Mouse (Mus musculus): ENCODE measurements around the gene Taok3. TPM values are rescaled to one million over a fixed set of nuclear protein-coding genes. Genes with fewer than 3 reads are reported as not detected.

Taok3 gene
- polyA plus RNA-seq, 1 experiment from 2014 or later = 47.0 TPM

DNA sequence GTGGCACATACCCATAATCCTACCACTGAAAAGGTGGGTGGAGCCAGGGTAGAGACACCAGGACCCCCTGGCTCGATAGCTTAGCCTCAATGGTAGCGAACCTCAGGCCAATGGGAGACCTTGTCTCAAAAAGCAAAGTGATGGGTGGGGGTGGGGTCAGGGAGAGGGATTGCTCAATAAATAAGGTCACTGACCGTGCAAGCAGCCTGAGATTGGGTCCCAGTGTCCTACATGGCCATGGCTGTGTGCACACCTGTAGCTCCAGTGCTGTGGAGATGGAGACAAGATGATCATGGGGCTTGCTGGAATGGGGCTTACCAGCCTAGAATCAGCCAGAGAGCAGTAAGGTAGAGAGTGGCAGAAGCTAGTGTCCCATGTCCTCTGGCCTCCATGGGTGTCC, 131.8 kb downstream of the Taok3 start:
- Histone ChIP-seq H3K27me3 (no peaks in the 10 kb centered on the region), H3K4me3 (no peak overlapping the region), H3K9ac (no peak overlapping the region), H3K9me3 (no peaks in the 10 kb centered on the region), H3K27ac (no peak overlapping the region), H3K4me1 (replicated peaks) (peaks cover 9% of the 10 kb centered on the region), H3K36me3 (peaks cover 63% of the 10 kb centered on the region), H3K4me2 (no peak overlapping the region)
- 90% methylated on average over 3 of the region's 3 CpGs for WGBS
- no peak for ATAC-seq (ENCODE audit: low FRiP score)

DNA sequence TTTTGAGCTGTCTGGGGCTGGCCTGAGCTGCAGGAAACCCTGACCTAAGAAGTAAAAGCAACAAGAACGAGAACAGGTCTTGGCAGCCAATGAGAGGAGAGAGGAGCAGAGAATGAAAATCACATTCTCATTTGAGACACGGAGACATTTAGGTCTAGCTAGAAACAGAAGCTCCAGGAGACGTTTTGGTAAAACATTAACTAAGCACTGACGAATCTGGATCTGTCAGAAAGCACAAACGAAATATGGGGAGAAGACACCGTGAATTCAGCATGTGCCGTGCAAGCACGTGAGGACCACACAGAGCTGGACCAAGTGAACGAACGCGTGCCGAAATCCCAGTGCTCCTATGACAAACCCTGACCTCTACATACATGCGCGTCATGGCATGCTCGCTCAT, 138.3 kb downstream of the Taok3 start:
- no peak overlapping the region for H3K27ac ChIP-seq
- no peak overlapping the region for H3K9ac ChIP-seq
- H3K4me3 ChIP-seq = no peak overlapping the region
- no peaks in the 10 kb centered on the region for H3K9me3 ChIP-seq
- H3K36me3 ChIP-seq = peaks cover 97% of the 10 kb centered on the region
- 93% methylated on average over 15 of the region's 15 CpGs for WGBS
- H3K4me1 ChIP-seq (replicated peaks) = no peaks in the 10 kb centered on the region
- no peak for ATAC-seq (ENCODE audit: low FRiP score)
- H3K27me3 ChIP-seq = no peaks in the 10 kb centered on the region
- no peak overlapping the region for H3K4me2 ChIP-seq

DNA sequence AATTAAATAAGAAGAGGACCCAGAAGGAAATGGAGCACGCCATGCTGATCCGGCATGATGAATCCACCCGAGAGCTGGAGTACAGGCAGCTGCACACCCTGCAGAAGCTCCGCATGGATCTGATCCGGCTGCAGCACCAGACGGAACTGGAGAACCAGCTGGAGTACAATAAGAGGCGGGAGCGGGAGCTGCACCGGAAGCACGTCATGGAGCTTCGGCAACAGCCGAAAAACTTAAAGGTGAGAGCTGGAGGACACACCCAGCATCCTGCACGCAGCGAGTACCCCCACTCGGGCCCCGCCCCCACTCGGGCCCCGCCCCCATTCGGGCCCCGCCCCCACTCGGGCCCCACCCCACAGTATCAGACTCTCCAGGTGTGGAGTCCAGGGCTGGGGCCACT, 143.6 kb downstream of the Taok3 start:
- 84% methylated on average over 21 of the region's 21 CpGs for WGBS
- Histone ChIP-seq H3K9ac (no peak overlapping the region), H3K9me3 (peaks cover 5% of the 10 kb centered on the region), H3K4me3 (no peak overlapping the region), H3K27me3 (no peaks in the 10 kb centered on the region), H3K4me2 (no peak overlapping the region), H3K27ac (no peak overlapping the region), H3K4me1 (replicated peaks) (no peaks in the 10 kb centered on the region), H3K36me3 (peaks cover 88% of the 10 kb centered on the region)
- no peak for ATAC-seq (ENCODE audit: low FRiP score)

DNA sequence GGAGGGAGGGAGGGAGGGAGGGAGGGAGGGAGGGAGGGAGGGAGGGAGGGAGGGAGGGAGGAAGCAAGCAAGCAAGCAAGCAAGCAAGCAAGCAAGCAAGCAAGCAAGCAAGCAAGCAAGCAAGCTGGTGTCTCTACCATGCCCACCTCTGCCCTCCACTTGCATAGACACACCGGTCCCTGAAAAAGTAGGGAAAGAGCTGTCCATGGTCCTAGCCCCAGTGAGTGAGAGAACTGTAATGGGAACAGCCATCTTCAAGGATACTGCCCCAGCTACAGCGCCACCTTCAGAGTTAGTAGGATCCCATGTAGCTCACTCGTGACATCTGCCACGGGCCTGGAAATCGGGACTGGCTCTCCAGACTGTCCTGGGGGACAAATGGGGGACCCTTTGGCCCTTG, 144.8 kb downstream of the Taok3 start:
- no peak overlapping the region for H3K4me2 ChIP-seq
- H3K9me3 ChIP-seq = peaks cover 5% of the 10 kb centered on the region
- WGBS = 47% methylated on average over 5 of the region's 5 CpGs
- H3K9ac ChIP-seq = no peak overlapping the region
- no peak overlapping the region for H3K27ac ChIP-seq
- peaks cover 87% of the 10 kb centered on the region for H3K36me3 ChIP-seq
- no peak overlapping the region for H3K4me3 ChIP-seq
- ATAC-seq (ENCODE audit: low FRiP score) = no peak
- no peaks in the 10 kb centered on the region for H3K4me1 ChIP-seq (replicated peaks)
- H3K27me3 ChIP-seq = no peaks in the 10 kb centered on the region

DNA sequence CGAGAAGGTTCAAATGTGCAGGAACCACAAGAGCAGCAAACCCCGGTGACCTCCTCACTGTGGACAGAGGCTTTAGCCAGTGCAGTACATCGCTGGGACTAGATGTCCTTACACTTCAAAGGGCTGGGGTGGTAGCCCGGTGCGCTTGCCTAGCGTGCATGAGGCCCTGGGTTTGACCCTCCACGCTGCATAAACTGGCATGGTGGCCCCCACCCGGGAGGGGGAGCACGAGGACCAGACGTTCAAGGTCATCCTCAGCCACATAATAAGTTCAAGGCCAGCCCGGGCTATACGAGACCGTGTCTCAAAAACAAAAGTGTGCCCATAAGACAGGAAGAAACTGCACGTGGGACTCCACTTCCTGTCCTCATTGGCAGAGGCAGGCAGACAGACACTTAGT, 148.0 kb downstream of the Taok3 start:
- 87% methylated on average over 14 of the region's 14 CpGs for WGBS
- Histone ChIP-seq H3K9me3 (peaks cover 5% of the 10 kb centered on the region), H3K4me1 (replicated peaks) (no peaks in the 10 kb centered on the region), H3K27ac (no peak overlapping the region), H3K27me3 (no peaks in the 10 kb centered on the region), H3K9ac (no peak overlapping the region), H3K4me3 (no peak overlapping the region), H3K4me2 (no peak overlapping the region), H3K36me3 (peaks cover 75% of the 10 kb centered on the region)
- ATAC-seq (ENCODE audit: low FRiP score) = no peak

DNA sequence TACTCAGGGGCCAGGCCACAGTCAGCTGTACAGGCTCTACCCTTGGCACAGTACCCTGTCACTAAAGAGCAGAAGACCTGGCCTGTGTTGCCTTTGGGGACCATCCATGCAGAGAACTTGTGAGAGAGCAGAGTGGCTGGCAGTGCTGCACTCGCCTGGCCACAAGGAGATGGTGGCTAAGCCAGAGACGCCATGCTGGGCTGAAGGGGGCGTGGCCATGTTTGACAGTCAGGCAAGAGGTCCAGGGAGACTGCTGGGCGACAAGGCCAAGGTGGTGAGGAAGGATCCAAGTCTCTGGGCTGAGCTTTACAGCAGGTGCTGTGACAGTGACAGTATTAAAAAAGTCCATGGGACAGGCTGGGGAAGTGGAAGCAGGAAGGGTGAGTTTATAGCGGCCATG, 148.8 kb downstream of the Taok3 start:
- H3K27ac ChIP-seq = no peak overlapping the region
- no peaks in the 10 kb centered on the region for H3K27me3 ChIP-seq
- no peaks in the 10 kb centered on the region for H3K4me1 ChIP-seq (replicated peaks)
- no peak overlapping the region for H3K4me3 ChIP-seq
- WGBS = 40% methylated on average over 5 of the region's 5 CpGs
- no peak for ATAC-seq (ENCODE audit: low FRiP score)
- peaks cover 70% of the 10 kb centered on the region for H3K36me3 ChIP-seq
- no peak overlapping the region for H3K4me2 ChIP-seq
- H3K9ac ChIP-seq = no peak overlapping the region
- H3K9me3 ChIP-seq = peaks cover 1% of the 10 kb centered on the region

DNA sequence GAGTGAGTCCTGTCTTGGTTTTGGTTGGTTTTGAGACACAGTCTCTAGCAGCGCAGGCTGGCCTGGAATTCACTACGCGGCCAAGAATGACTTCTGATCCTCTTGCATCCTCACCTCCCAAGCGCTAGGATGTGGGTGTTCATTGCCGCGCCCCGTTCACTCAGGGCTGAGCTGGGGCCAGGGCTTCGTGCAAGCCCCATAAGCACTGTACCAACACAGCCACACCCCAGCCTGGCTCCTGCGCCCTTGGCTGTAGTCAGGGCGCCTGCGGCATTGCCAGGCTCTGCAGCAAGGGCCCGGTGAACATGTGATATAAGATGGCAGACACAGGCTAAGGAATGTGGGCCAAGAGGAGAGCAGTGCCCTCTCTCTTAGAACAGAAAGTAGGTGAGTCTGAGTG, 149.5 kb downstream of the Taok3 start:
- peaks cover 64% of the 10 kb centered on the region for H3K36me3 ChIP-seq
- WGBS = 93% methylated on average over 12 of the region's 12 CpGs
- no peaks in the 10 kb centered on the region for H3K4me1 ChIP-seq (replicated peaks)
- no peaks in the 10 kb centered on the region for H3K9me3 ChIP-seq
- no peak for ATAC-seq (ENCODE audit: low FRiP score)
- H3K27ac ChIP-seq = no peak overlapping the region
- no peaks in the 10 kb centered on the region for H3K27me3 ChIP-seq
- H3K4me2 ChIP-seq = no peak overlapping the region
- H3K4me3 ChIP-seq = no peak overlapping the region
- H3K9ac ChIP-seq = no peak overlapping the region

DNA sequence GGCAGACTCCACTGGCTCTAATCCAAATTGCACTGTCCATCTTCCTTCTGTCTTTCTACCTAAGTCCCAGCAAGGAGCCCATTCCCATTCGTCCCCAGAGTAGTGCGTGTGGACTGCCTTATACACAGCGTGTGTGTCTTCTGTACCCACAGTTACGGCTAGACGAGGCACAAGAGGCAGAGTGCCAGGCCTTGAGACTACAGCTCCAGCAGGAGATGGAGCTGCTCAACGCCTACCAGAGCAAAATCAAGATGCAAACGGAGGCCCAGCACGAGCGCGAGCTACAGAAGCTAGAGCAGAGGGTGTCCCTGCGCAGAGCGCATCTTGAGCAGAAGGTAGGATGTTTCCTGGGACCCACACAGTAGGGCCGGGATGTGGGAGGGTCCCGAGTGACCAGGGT, 152.0 kb downstream of the Taok3 start:
- H3K4me3 ChIP-seq = no peak overlapping the region
- no peak overlapping the region for H3K4me2 ChIP-seq
- no peaks in the 10 kb centered on the region for H3K27me3 ChIP-seq
- no peak for ATAC-seq (ENCODE audit: low FRiP score)
- H3K4me1 ChIP-seq (replicated peaks) = no peaks in the 10 kb centered on the region
- WGBS = 86% methylated on average over 14 of the region's 14 CpGs
- H3K9me3 ChIP-seq = no peaks in the 10 kb centered on the region
- H3K27ac ChIP-seq = no peak overlapping the region
- H3K36me3 ChIP-seq = peaks cover 41% of the 10 kb centered on the region
- no peak overlapping the region for H3K9ac ChIP-seq

DNA sequence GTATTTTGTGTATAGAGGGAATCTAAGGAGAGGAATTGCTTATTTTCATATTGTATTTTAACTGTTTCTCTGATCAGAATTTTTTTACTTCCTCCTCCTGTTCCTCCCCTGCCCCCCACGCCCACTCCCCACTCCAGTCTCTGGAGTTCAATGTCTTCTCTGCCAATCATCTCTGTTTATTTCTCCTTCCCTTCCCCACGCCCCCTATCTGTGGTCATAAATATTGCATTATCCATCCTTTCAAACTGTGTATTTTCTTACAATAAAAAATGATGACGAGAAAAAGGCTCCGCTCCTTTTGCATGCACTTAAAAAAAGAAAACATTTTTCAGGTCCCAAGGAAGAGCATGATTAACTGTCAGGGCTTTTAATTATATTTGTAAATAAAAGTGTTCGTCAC, 154.9 kb downstream of the Taok3 start:
- no peak overlapping the region for H3K4me3 ChIP-seq
- ATAC-seq (ENCODE audit: low FRiP score) = no peak
- 0 out of 2 replicates have a peak, but pooled peaks cover 3% of the 10 kb centered on the region for H3K9me3 ChIP-seq
- H3K36me3 ChIP-seq = peaks cover 21% of the 10 kb centered on the region
- H3K9ac ChIP-seq = no peak overlapping the region
- no peak overlapping the region for H3K4me2 ChIP-seq
- no peaks in the 10 kb centered on the region for H3K27me3 ChIP-seq
- no peak overlapping the region for H3K27ac ChIP-seq
- no peaks in the 10 kb centered on the region for H3K4me1 ChIP-seq (replicated peaks)
- 73% methylated on average over 5 of the region's 5 CpGs for WGBS

DNA sequence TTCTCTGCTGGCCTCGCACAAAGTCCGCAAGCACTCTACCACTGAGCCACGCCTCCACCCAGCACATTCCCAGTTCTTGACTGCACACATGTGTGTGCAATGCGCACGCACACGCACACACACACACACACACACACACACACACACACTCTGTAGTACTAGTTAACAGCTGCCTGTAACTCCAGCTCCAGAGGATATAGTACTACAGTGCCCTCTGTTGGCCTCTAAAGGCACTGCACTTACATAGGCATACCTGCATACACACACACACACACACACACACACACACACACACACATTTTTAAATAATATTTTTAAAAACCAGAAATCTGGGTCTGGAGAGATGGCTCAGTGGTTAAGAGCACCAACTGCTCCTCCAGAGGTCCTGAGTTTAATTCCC, 157.9 kb downstream of the Taok3 start:
- Histone ChIP-seq H3K9ac (no peak overlapping the region), H3K4me1 (replicated peaks) (no peaks in the 10 kb centered on the region), H3K4me2 (no peak overlapping the region), H3K27ac (no peak overlapping the region), H3K9me3 (0 out of 2 replicates have a peak, but pooled peaks cover 3% of the 10 kb centered on the region), H3K36me3 (peaks cover 29% of the 10 kb centered on the region), H3K4me3 (no peak overlapping the region), H3K27me3 (no peaks in the 10 kb centered on the region)
- no peak for ATAC-seq (ENCODE audit: low FRiP score)
- 99% methylated on average over 6 of the region's 6 CpGs for WGBS

DNA sequence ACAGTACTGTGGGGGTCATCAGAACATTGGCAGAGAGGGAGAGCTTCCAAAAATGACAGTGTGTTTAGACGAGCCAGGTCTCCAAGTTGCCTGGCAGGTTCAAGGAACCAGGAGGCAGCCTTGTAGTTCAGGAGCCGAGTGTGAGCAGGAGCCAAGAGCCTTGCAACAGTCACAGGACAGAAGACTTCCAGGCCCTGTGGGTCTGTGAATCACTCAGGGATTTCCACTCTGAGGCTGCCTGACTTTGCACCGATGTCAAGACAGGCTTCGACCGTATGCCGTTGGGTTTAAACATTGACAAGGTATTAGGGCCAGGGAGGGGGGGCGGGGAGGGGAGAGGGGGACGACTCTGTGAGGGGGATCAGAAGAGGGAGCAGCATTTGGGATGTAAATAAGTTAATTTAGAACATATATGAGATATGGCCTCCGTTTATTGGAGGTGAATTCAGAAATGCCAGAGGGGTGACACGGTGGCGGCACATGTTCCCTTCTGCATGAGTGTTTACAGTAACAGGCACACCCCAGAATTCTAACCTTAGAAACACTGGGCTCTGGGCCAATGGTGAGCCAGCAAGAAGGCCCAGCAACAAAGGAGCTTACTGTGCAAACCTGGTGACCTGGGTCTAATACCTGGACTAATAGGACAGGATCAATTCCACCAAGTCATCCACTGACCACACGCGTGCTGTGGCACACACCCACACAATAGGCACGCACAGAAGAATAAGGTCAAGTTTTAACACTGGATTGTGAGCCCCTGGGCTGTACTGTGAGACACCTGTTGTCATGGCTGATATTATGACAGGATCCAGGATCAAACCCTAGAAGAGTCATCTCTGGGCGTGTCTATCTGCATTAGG, 159.1 kb downstream of the Taok3 start:
- no peak overlapping the region for H3K27ac ChIP-seq
- H3K4me1 ChIP-seq (replicated peaks) = peaks cover 2% of the 10 kb centered on the region
- peaks cover 36% of the 10 kb centered on the region for H3K36me3 ChIP-seq
- WGBS = 89% methylated on average over 15 of the region's 15 CpGs
- H3K9ac ChIP-seq = no peak overlapping the region
- no peak overlapping the region for H3K4me2 ChIP-seq
- ATAC-seq (ENCODE audit: low FRiP score) = no peak
- H3K9me3 ChIP-seq = 0 out of 2 replicates have a peak, but pooled peaks cover 3% of the 10 kb centered on the region
- H3K4me3 ChIP-seq = no peak overlapping the region
- no peaks in the 10 kb centered on the region for H3K27me3 ChIP-seq

DNA sequence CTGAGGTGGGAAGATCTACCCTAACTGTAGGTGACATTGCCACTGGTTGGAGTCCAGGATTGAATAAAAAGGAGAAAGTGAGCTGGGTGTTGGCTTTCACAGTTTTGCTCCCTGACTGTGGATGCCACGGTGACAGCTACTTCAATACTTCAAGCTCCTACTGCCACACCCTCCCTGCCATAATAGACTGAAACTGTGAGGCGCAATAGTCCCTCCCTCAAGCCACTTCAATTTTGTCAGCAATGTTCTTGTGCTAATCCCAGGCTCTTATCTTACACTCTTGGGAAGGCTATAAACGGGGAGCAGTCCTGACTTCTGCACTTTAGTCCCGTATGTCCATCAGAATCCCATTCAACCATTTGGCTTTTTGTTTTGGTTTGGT, 159.7 kb downstream of the Taok3 start:
- Histone ChIP-seq H3K9me3 (0 out of 2 replicates have a peak, but pooled peaks cover 3% of the 10 kb centered on the region), H3K9ac (no peak overlapping the region), H3K4me3 (no peak overlapping the region), H3K27me3 (no peaks in the 10 kb centered on the region), H3K4me1 (replicated peaks) (peaks cover 8% of the 10 kb centered on the region), H3K36me3 (peaks cover 42% of the 10 kb centered on the region), H3K27ac (no peak overlapping the region), H3K4me2 (no peak overlapping the region)
- WGBS = 81% methylated on average over 4 of the region's 4 CpGs
- ATAC-seq (ENCODE audit: low FRiP score) = no peak

DNA sequence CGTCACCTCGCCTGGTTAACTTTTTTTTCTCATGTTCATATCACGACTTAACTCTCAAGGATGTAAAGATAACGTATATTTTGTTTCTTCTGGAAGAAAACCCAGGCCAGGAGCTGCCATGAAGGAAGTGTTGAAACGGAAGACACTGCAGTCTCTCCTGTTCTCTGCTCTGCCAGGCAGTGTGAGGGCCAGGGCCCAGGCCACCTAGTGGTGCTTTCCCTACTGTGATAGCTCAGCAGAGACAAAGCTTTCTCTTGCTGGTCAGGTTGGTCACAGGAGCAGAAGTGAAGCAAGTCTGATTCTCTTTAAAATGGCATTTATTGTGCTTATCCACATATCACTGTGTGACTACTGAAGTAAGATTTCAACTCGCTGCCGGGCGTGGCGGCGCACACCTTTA, 161.6 kb downstream of the Taok3 start:
- 93% methylated on average over 10 of the region's 10 CpGs for WGBS
- Histone ChIP-seq H3K9me3 (0 out of 2 replicates have a peak, but pooled peaks cover 3% of the 10 kb centered on the region), H3K4me2 (no peak overlapping the region), H3K36me3 (peaks cover 52% of the 10 kb centered on the region), H3K4me3 (no peak overlapping the region), H3K27me3 (no peaks in the 10 kb centered on the region), H3K4me1 (replicated peaks) (peaks cover 27% of the 10 kb centered on the region), H3K27ac (no peak overlapping the region), H3K9ac (no peak overlapping the region)
- no peak for ATAC-seq (ENCODE audit: low FRiP score)

All from hindbrain, embryonic 13.5 days (tissue).